Mouse (Mus musculus) heart, postnatal 0 days (tissue): ENCODE measurements at regions not wholly inside any gene's neighbourhood (a gene's known extent, or its start where the extent isn't known, plus 50 kb on each side); places are given as distances from the start of the nearest gene placed in this dataset.

Source experiments
- ATAC-seq: fragments of 200-750 bp; cut with Nextera tagmentation; 2 replicates; pipeline ENCODE4 v1.8.0; 2017; ENCODE audit warnings: low read depth, moderate number of reproducible peaks, moderate library complexity; ENCODE audit not compliant: insufficient read depth
- DNase-seq: peaks from one replicate; pipeline ENCODE4 v3.0.0-alpha.2; 2016; ENCODE audit warnings: low spot score
- H3K27ac ChIP-seq: fragments of 300-500 bp; sonication (generic); 2 replicates; pipeline ENCODE4 v1.5.1; 2014; ENCODE audit warnings: low read depth, mild to moderate bottlenecking
- H3K27me3 ChIP-seq: fragments of 300-500 bp; sonication (generic); 2 replicates; pipeline ENCODE4 v1.6.1; 2014; ENCODE audit warnings: low read length, mixed read lengths; ENCODE audit not compliant: control insufficient read depth, insufficient read depth
- H3K36me3 ChIP-seq: fragments of 300-500 bp; sonication (generic); replicated peaks from 2 replicates; pipeline ENCODE4 v1.6.1; 2014; ENCODE audit warnings: low read length, mixed read lengths; ENCODE audit not compliant: control insufficient read depth, insufficient read depth
- H3K4me1 ChIP-seq: fragments of 300-500 bp; sonication (generic); 2 replicates; pipeline ENCODE4 v1.6.1; 2014; ENCODE audit warnings: antibody characterized with exemption; ENCODE audit not compliant: control insufficient read depth, insufficient read depth
- H3K4me2 ChIP-seq: fragments of 300-500 bp; sonication (generic); 2 replicates; pipeline ENCODE4 v1.6.1; 2014; ENCODE audit warnings: low read depth, mild to moderate bottlenecking, low read length, moderate library complexity
- H3K4me3 ChIP-seq: fragments of 300-500 bp; sonication (generic); 2 replicates; pipeline ENCODE4 v1.5.1; 2014; ENCODE audit warnings: low read depth, low read length
- H3K9ac ChIP-seq: fragments of 300-500 bp; sonication (generic); replicated peaks from 2 replicates; pipeline ENCODE4 v1.6.1; 2014; ENCODE audit warnings: low read depth, low read length, mixed read lengths
- H3K9me3 ChIP-seq: fragments of 300-500 bp; sonication (generic); replicated peaks from 2 replicates; pipeline ENCODE4 v1.6.1; 2016; ENCODE audit warnings: low read length; ENCODE audit not compliant: control insufficient read depth
- CTCF ChIP-seq: IDR thresholded peaks from 2 replicates; pipeline ENCODE4 v1.5.1; 2016; ENCODE audit warnings: antibody characterized with exemption, control low read depth, low read depth
- EP300 ChIP-seq: IDR thresholded peaks from 2 replicates; pipeline ENCODE4 v1.6.1; 2016; ENCODE audit warnings: antibody characterized with exemption, low read depth
- WGBS: fragments of 180-500 bp; shearing (Covaris S2); extraction: QIAGEN DNeasy Blood & Tissue Kit; methylation state at CpG from one replicate; pipeline ENCODE4 v1.1.7; 2014; 5-methylcytosine and 5-hydroxymethylcytosine counted together

- ATAC-seq = no peak
- no peaks in the 10 kb centered on the region for H3K36me3 ChIP-seq
- H3K9ac ChIP-seq = no peak overlapping the region
- no peak for DNase-seq
- H3K27ac ChIP-seq = no peak overlapping the region
- H3K4me2 ChIP-seq = no peak overlapping the region
- H3K27me3 ChIP-seq = no peaks in the 10 kb centered on the region
- 39% methylated on average over 2 of the region's 2 CpGs for WGBS
- H3K9me3 ChIP-seq = no peaks in the 10 kb centered on the region
- no peaks in the 10 kb centered on the region for H3K4me1 ChIP-seq
- no peak for TF ChIP-seq CTCF
- no peak for TF ChIP-seq EP300
- no peak overlapping the region for H3K4me3 ChIP-seq
Observed at GRCm38 (mm10) chr11:66674581-66674980, 148.8 kb upstream of the Shisa6 start.

GRCm38 (mm10) chr11:66680057-66680621 is 154.4 kb upstream of the Shisa6 start:
- no peak overlapping the region for H3K4me2 ChIP-seq
- ATAC-seq = no peak
- no peaks in the 10 kb centered on the region for H3K36me3 ChIP-seq
- H3K4me1 ChIP-seq = no peaks in the 10 kb centered on the region
- 72% methylated on average over 4 of the region's 4 CpGs for WGBS
- H3K9ac ChIP-seq = no peak overlapping the region
- H3K9me3 ChIP-seq = no peaks in the 10 kb centered on the region
- DNase-seq = no peak
- H3K27me3 ChIP-seq = no peaks in the 10 kb centered on the region
- H3K4me3 ChIP-seq = no peak overlapping the region
- TF ChIP-seq EP300 = no peak
- no peak for TF ChIP-seq CTCF
- no peak overlapping the region for H3K27ac ChIP-seq

- DNase-seq (no peak), ATAC-seq (no peak)
- no peak overlapping the region for H3K4me3 ChIP-seq
- H3K9ac ChIP-seq = no peak overlapping the region
- H3K4me1 ChIP-seq = no peaks in the 10 kb centered on the region
- no peak overlapping the region for H3K4me2 ChIP-seq
- 76% methylated on average over 4 of the region's 4 CpGs for WGBS
- H3K36me3 ChIP-seq = no peaks in the 10 kb centered on the region
- no peaks in the 10 kb centered on the region for H3K27me3 ChIP-seq
- no peak for TF ChIP-seq EP300
- peak; percentile 22; the same call in 1 of the 2 replicates for TF ChIP-seq CTCF
- H3K27ac ChIP-seq = no peak overlapping the region
- H3K9me3 ChIP-seq = no peaks in the 10 kb centered on the region
Observed at GRCm38 (mm10) chr11:66681892-66682291, 156.1 kb upstream of the Shisa6 start.

- Histone ChIP-seq H3K4me3 (no peak overlapping the region), H3K9me3 (no peaks in the 10 kb centered on the region), H3K4me2 (no peak overlapping the region), H3K9ac (no peak overlapping the region), H3K4me1 (no peaks in the 10 kb centered on the region), H3K27ac (no peak overlapping the region), H3K27me3 (no peaks in the 10 kb centered on the region), H3K36me3 (no peaks in the 10 kb centered on the region)
- ATAC-seq (no peak), DNase-seq (no peak)
- 70% methylated on average over 4 of the region's 4 CpGs for WGBS
- TF ChIP-seq EP300 = no peak
- no peak for TF ChIP-seq CTCF
Observed at GRCm38 (mm10) chr11:66684181-66684580, 158.4 kb upstream of the Shisa6 start.

- 72% methylated on average over 5 of the region's 5 CpGs for WGBS
- no peak for DNase-seq
- Histone ChIP-seq H3K27ac (no peak overlapping the region), H3K4me1 (no peaks in the 10 kb centered on the region), H3K36me3 (no peaks in the 10 kb centered on the region), H3K9me3 (no peaks in the 10 kb centered on the region; the same call in 1 of the 2 replicates), H3K4me2 (no peak overlapping the region), H3K27me3 (no peaks in the 10 kb centered on the region), H3K9ac (no peak overlapping the region), H3K4me3 (no peak overlapping the region)
- ATAC-seq = no peak
- TF ChIP-seq CTCF (no peak), EP300 (no peak)
Observed at GRCm38 (mm10) chr11:66694651-66695266, 169.0 kb upstream of the Shisa6 start.

- Histone ChIP-seq H3K4me3 (no peak overlapping the region), H3K9me3 (no peaks in the 10 kb centered on the region; the same call in 1 of the 2 replicates), H3K9ac (no peak overlapping the region), H3K36me3 (no peaks in the 10 kb centered on the region), H3K27ac (no peak overlapping the region), H3K4me2 (no peak overlapping the region), H3K27me3 (no peaks in the 10 kb centered on the region), H3K4me1 (no peaks in the 10 kb centered on the region)
- no peak for TF ChIP-seq CTCF
- no peak for TF ChIP-seq EP300
- 63% methylated on average over 1 of the region's 1 CpGs for WGBS
- ATAC-seq (no peak), DNase-seq (no peak)
Observed at GRCm38 (mm10) chr11:66696791-66697190, 171.0 kb upstream of the Shisa6 start.
